Mouse (Mus musculus) liver, postnatal 0 days (tissue): ENCODE data around the gene Chd9. TPM values are rescaled to one million over a fixed set of nuclear protein-coding genes. Genes with fewer than 3 reads are reported as not detected.

Experiments
- ATAC-seq: fragments of 200-750 bp; cut with Nextera tagmentation; 2 replicates; pipeline ENCODE4 v1.8.0; 2017; ENCODE audit warnings: mild to moderate bottlenecking, moderate library complexity
- DNase-seq: peaks from one replicate; pipeline ENCODE4 v3.0.0-alpha.2; 2016
- H3K27ac ChIP-seq: fragments of 300-500 bp; sonication (generic); 2 replicates; pipeline ENCODE4 v1.5.1; 2014; ENCODE audit warnings: antibody characterized with exemption, moderate library complexity, mild to moderate bottlenecking, low read depth
- H3K27me3 ChIP-seq: fragments of 300-500 bp; sonication (generic); 2 replicates; pipeline ENCODE4 v1.6.1; 2014; ENCODE audit warnings: low read length, control low read depth, mixed read lengths; ENCODE audit not compliant: insufficient read depth
- H3K36me3 ChIP-seq: fragments of 300-500 bp; sonication (generic); replicated peaks from 2 replicates; pipeline ENCODE4 v1.6.1; 2014; ENCODE audit warnings: mild to moderate bottlenecking, control low read depth, low read length, moderate library complexity, mixed read lengths; ENCODE audit not compliant: insufficient read depth
- H3K4me1 ChIP-seq: fragments of 300-500 bp; sonication (generic); 2 replicates; pipeline ENCODE4 v1.6.1; 2014; ENCODE audit warnings: antibody characterized with exemption, mild to moderate bottlenecking, control low read depth; ENCODE audit not compliant: insufficient read depth
- H3K4me2 ChIP-seq: fragments of 300-500 bp; sonication (generic); 2 replicates; pipeline ENCODE4 v1.6.1; 2014; ENCODE audit warnings: low read depth, mild to moderate bottlenecking, low read length, moderate library complexity, mixed read lengths
- H3K4me3 ChIP-seq: fragments of 300-500 bp; sonication (generic); 2 replicates; pipeline ENCODE4 v1.5.1; 2014; ENCODE audit warnings: low read depth, low read length
- H3K9ac ChIP-seq: fragments of 300-500 bp; sonication (generic); replicated peaks from 2 replicates; pipeline ENCODE4 v1.6.1; 2014; ENCODE audit warnings: mild to moderate bottlenecking, moderate library complexity
- H3K9me3 ChIP-seq: fragments of 300-500 bp; sonication (generic); 2 replicates; pipeline ENCODE4 v1.6.1; 2016; ENCODE audit warnings: mild to moderate bottlenecking, control low read depth, low read length, mixed read lengths
- CTCF ChIP-seq: sonication (generic); IDR thresholded peaks from 2 replicates; pipeline ENCODE4 v1.5.1; 2016; ENCODE audit warnings: antibody characterized with exemption, low read depth
- EP300 ChIP-seq: IDR thresholded peaks from 2 replicates; pipeline ENCODE4 v1.6.1; 2016; ENCODE audit warnings: antibody characterized with exemption, low read depth, mild to moderate bottlenecking
- WGBS: fragments of 180-500 bp; shearing (Covaris S2); extraction: QIAGEN DNeasy Blood & Tissue Kit; methylation state at CpG from one replicate; pipeline ENCODE4 v1.1.7; 2014; ENCODE audit not compliant: insufficient replicate concordance; 5-methylcytosine and 5-hydroxymethylcytosine counted together
- polyA plus RNA-seq: library from polyadenylated mRNA; unstranded; fragments of >200 nt; fragmentation: Nextera tagmentation; extraction: Ambion mirVana; gene quantifications from 2 replicates; pipeline ENCODE4 v1.2.1, GENCODE M21; 2015

The Chd9 gene
- polyA plus RNA-seq, 1 experiment from 2014 or later = 32.2 TPM

DNA sequence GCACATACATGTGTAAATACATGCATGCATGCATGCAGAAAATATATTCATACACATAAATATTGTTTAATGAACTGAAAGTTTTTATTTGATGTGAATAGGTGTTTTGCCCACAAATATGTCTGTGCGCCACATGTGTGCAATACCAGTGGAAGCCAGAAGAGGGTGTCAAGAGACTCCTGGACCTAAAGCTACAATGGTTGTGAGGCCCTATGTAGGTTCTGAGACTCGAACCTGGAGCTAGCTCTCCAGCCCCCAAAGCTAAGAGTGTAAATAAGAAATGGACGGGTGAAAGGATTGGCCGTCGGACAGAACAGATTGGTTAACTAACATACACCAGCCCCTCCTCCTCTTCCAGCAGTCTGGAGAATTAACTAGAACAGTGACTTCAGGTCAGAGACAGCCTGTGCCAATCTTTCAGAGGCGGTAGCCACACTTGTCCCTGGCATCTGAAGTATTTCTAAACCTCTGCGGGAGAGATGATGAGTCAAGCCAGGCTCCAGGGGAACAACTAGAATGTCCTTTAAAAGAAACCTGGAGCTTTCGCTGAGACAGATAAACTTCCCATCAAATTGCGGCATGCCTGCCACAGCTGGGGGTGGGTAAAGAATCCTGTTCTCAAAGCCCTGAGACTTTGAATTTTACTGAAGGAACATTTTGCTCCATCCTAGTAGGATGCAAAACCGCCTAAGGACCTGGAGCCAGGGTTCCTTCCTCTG lies 14.4 kb upstream of the Chd9 start:
- ATAC-seq = no peak
- Histone ChIP-seq H3K4me2 (no peak overlapping the region), H3K27me3 (no peaks in the 10 kb centered on the region), H3K9me3 (no peaks in the 10 kb centered on the region), H3K36me3 (no peaks in the 10 kb centered on the region), H3K27ac (no peak overlapping the region), H3K4me3 (no peak overlapping the region), H3K4me1 (no peaks in the 10 kb centered on the region), H3K9ac (no peak overlapping the region)
- WGBS = 85% methylated on average over 10 of the region's 10 CpGs
- no peak for DNase-seq
- peak; percentile 48 for TF ChIP-seq CTCF
- TF ChIP-seq EP300 = no peak

DNA sequence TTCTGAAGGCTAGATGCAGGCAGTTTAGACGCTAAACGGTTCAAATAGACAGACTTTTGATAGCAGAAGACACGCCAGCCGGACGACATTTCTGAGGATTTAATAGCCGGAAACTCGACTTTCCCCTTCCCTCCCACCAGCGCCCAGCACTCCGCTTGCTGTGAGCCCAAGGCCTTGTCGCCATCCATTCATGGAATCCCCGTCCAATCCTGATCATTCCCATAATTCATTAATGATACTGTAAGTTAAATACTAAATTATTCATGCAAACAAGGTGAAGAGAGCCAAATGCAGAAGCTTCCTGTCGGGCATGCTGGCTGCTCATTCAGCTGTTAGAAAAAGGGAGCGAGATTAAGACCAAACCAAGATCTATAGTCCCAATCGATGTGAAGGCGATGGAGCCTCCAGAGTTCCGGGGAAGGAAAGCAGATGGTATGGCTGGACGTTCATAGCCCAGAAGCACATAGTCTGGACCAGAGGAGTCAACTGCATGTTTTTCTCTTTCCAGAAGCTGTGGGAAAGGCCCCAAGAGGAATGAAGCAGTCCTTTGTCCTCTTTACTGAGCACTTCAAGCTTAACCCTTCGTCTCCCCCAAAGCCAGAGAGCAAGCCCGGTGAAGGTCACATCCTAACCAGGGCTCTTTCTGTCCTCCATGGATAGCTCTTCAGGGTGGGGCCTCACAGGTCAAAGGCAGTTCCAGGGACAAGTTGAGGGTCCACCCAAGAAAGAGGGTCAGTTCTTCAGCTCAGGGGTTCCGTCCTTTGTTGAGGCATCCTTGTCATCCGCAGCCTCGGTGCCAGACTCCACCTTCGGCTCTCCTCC lies 11.9 kb upstream of the Chd9 start:
- ATAC-seq = no peak
- H3K27ac ChIP-seq = no peak overlapping the region
- WGBS = 79% methylated on average over 23 of the region's 23 CpGs

DNA sequence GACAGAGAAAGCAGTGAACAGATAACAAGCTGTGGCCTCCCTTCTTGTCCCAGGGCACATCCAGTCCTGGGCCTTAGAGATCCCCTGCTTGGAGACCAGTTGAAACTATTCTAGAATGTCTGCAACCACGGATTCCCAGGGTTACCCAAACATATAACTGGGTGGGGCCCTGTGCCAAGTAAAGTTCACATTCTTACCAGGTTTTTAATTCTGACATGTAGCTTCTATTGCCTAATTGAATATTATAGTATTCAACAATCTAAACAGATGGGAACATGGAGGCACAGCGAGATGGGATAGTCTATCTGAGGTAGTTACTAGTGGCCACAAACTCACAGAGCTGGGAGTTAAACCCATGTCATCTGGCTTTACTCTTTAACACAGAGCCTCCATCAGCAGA lies 10.9 kb upstream of the Chd9 start, which contains the start of gene Gm19935:
Gene Gm19935, minus strand, starts transcription at position 101 of the 400 bp plus-strand sequence.
- Histone ChIP-seq H3K27ac (no peak within 1 kb of the TSS), H3K9me3 (no peaks in the 10 kb centered on the region), H3K4me3 (no peak within 1 kb of the TSS), H3K4me1 (no peaks in the 10 kb centered on the region), H3K36me3 (no peaks in the 10 kb centered on the region), H3K9ac (no peak within 1 kb of the TSS), H3K27me3 (no peaks in the 10 kb centered on the region), H3K4me2 (no peak within 1 kb of the TSS)
- TF ChIP-seq EP300 = no peak
- no peak for TF ChIP-seq CTCF
- ATAC-seq (no peak), DNase-seq (no peak)
- WGBS = 74% methylated on average over 2 of the region's 2 CpGs

More for the DNA sequence above, 11.9 kb upstream of the Chd9 start:
- H3K4me1 ChIP-seq = no peaks in the 10 kb centered on the region
- no peaks in the 10 kb centered on the region for H3K27me3 ChIP-seq
- no peak for TF ChIP-seq CTCF
- TF ChIP-seq EP300 = no peak
- H3K9ac ChIP-seq = no peak overlapping the region
- H3K9me3 ChIP-seq = no peaks in the 10 kb centered on the region
- no peak overlapping the region for H3K4me2 ChIP-seq
- H3K4me3 ChIP-seq = no peak overlapping the region
- no peak for DNase-seq
- H3K36me3 ChIP-seq = no peaks in the 10 kb centered on the region

DNA sequence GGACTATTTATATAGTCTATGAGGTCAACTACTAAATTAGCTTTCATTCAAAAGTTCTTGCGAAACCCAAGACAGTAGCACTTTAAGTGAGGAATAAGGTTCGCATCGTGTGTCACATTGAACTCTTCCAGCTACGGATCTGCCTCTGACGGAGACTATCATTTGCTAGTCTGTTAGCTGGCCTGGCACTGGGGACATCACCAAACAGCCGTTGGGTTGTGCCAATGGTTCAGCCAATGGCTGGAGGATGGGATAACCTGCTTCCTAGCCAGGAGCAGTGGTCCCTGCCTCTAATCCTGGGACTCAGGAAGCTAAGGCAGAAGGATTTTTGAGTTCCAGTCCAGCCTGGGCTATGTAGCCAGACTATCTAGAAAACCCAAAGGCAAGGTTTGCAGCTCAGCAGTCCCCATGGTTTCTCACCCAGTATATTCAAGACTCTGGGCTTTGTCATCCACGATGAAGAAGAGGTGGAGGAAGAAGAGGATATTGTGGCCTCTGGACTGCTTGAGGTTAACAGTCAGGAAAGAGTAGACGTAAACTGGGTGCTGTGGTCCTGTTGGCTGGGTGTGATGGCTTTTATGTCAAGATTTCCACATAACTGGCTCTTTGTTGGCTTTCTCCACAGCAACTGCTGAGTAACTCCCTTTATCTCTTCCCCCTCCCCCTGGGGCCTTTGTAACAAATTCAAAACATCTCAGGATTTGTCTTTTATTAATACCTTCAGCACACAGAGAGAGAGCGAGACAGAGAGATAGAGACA lies 8.4 kb upstream of the Chd9 start:
- no peak overlapping the region for H3K9ac ChIP-seq
- no peaks in the 10 kb centered on the region for H3K27me3 ChIP-seq
- ATAC-seq (no peak), DNase-seq (no peak)
- H3K4me3 ChIP-seq = no peak overlapping the region
- no peaks in the 10 kb centered on the region for H3K9me3 ChIP-seq
- H3K27ac ChIP-seq = no peak overlapping the region
- 74% methylated on average over 9 of the region's 9 CpGs for WGBS
- no peaks in the 10 kb centered on the region for H3K4me1 ChIP-seq
- H3K36me3 ChIP-seq = no peaks in the 10 kb centered on the region
- TF ChIP-seq CTCF (no peak), EP300 (no peak)
- H3K4me2 ChIP-seq = no peak overlapping the region

DNA sequence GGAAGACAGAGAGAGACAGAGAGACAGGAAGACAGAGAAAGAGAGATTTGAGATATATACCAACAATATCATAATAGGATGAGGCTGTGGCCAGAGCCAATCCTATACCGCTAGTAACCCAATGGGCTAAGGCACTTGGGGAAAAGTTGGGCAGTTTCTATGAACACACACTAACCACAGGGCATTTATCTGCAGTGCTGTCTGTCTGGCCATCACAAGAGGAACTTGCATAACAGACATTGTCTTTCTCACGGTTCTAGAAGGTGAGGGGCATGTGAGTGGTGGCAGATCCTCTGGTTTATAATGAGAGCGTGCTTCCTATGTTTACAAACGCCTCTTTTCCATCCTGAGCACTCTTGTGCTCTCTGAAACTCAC lies 7.8 kb upstream of the Chd9 start:
- Histone ChIP-seq H3K27me3 (no peaks in the 10 kb centered on the region), H3K36me3 (no peaks in the 10 kb centered on the region), H3K4me2 (no peak overlapping the region), H3K27ac (no peak overlapping the region), H3K9ac (no peak overlapping the region), H3K9me3 (no peaks in the 10 kb centered on the region), H3K4me1 (no peaks in the 10 kb centered on the region), H3K4me3 (no peak overlapping the region)
- WGBS = 33% methylated on average over 4 of the region's 4 CpGs
- ATAC-seq (no peak), DNase-seq (no peak)
- TF ChIP-seq EP300 (no peak), CTCF (no peak)

DNA sequence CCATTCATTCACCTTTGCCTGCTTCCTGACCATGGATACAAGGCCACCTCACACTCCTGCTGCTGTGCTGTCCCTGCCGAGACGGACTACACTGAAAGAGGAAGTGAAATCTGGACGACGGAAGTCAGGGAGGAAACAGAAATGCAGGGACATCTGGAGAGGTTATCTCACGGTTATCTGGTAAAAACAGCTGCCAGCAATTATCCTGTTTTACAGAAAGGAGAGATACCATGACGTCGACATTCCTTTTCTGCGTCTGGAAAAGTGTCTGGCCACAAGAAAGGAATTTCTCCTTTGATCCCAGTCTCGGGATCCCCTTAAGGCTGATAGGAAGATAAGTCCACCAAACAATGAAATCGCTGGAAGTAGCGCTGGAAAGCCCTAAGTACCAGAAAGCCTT lies 5.7 kb upstream of the Chd9 start:
- DNase-seq (no peak), ATAC-seq (no peak)
- Histone ChIP-seq H3K4me2 (no peak overlapping the region), H3K4me3 (no peak overlapping the region), H3K27ac (no peak overlapping the region), H3K36me3 (no peaks in the 10 kb centered on the region), H3K9me3 (no peaks in the 10 kb centered on the region), H3K9ac (no peak overlapping the region), H3K4me1 (no peaks in the 10 kb centered on the region), H3K27me3 (no peaks in the 10 kb centered on the region)
- TF ChIP-seq CTCF (no peak), EP300 (no peak)
- 19% methylated on average over 11 of the region's 11 CpGs for WGBS
